Mouse (Mus musculus): Measurements from ENCODE around the gene Zfp362. TPM values are rescaled to one million over a fixed set of nuclear protein-coding genes. Genes with fewer than 3 reads are reported as not detected.

Gene Zfp362
- polyA plus RNA-seq, 1 experiment from 2014 or later: 44.3 TPM

DNA sequence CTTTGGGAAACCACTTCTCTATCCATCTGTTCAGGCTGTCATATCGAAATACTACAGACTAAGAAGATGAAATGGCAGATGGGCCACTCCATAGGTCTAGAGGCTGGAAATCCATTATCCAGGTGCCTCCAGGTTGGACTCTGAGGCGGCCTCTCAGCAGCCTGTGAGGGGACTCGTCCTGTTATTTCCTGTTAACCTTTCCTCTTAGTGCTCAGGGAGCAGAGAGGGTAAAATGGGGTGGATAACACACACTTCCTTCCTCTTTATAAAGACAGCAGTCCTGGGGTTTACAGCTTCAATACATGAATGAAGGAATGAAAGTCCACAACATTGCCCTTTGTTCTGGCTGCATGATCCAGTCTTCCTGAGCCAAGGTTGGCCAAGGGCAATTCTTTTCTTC lies 18.3 kb upstream of the Zfp362 start:
- no peak for ATAC-seq (ENCODE audit: low FRiP score)
- 71% methylated on average over 3 of the region's 3 CpGs for WGBS

DNA sequence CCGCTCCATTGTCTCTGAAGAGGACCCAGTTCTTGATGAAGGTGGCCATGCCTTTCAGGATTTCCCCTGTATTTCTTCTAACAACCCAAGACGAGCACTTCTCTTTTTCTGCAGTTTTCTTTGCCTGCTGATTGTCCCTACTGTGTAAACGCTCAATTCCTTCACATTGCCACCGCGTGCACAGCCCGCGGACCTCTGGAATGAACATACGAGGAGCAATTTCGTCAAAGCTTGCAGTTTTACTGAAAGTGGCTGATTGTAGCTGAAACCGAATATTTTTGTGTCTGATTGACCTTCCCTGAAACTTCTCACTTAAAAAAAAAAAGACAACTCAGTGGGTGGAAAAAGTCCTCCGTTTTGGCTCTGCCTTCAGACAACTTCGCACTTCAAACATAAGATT lies 14.7 kb upstream of the Zfp362 start:
- 65% methylated on average over 12 of the region's 12 CpGs for WGBS

More for the DNA sequence above, 18.3 kb upstream of the Zfp362 start:
- Histone ChIP-seq H3K9ac (no peak overlapping the region), H3K4me1 (no peaks in the 10 kb centered on the region), H3K4me2 (replicated peaks) (no peak overlapping the region), H3K27ac (no peak overlapping the region), H3K4me3 (no peak overlapping the region), H3K9me3 (replicated peaks) (no peaks in the 10 kb centered on the region), H3K36me3 (no peaks in the 10 kb centered on the region), H3K27me3 (no peaks in the 10 kb centered on the region)

DNA sequence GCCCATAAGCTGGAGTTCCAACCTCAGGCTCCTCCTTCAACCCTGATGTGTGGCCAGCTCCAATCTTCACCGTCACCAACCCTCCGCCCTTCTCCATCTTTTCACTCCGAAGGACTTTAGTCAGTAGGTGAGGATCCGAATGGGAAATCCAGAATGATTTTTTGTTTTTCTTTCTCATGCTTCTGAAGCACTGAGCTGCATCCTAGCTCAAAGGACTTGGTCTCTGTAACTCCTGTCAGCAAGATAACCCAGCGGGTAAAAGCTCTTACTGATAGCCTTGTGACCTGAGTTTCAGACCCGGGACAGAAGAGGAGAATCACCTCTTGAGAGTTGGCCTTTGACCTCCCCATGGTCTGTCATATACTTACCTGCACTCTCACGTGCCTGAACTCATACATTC lies 11.2 kb upstream of the Zfp362 start:
- H3K9ac ChIP-seq: no peak overlapping the region
- WGBS: 49% methylated on average over 7 of the region's 7 CpGs
- H3K4me2 ChIP-seq (replicated peaks): no peak overlapping the region
- no peaks in the 10 kb centered on the region for H3K9me3 ChIP-seq (replicated peaks)
- no peaks in the 10 kb centered on the region for H3K27me3 ChIP-seq
- ATAC-seq (ENCODE audit: low FRiP score): no peak
- H3K4me3 ChIP-seq: no peak overlapping the region
- no peaks in the 10 kb centered on the region for H3K36me3 ChIP-seq
- H3K4me1 ChIP-seq: peaks cover 3% of the 10 kb centered on the region
- no peak overlapping the region for H3K27ac ChIP-seq

More for the DNA sequence above, 14.7 kb upstream of the Zfp362 start:
- Histone ChIP-seq H3K4me3 (no peak overlapping the region), H3K27ac (no peak overlapping the region), H3K27me3 (no peaks in the 10 kb centered on the region), H3K9me3 (replicated peaks) (no peaks in the 10 kb centered on the region), H3K36me3 (no peaks in the 10 kb centered on the region), H3K4me1 (no peaks in the 10 kb centered on the region), H3K4me2 (replicated peaks) (no peak overlapping the region), H3K9ac (no peak overlapping the region)
- no peak for ATAC-seq (ENCODE audit: low FRiP score)

DNA sequence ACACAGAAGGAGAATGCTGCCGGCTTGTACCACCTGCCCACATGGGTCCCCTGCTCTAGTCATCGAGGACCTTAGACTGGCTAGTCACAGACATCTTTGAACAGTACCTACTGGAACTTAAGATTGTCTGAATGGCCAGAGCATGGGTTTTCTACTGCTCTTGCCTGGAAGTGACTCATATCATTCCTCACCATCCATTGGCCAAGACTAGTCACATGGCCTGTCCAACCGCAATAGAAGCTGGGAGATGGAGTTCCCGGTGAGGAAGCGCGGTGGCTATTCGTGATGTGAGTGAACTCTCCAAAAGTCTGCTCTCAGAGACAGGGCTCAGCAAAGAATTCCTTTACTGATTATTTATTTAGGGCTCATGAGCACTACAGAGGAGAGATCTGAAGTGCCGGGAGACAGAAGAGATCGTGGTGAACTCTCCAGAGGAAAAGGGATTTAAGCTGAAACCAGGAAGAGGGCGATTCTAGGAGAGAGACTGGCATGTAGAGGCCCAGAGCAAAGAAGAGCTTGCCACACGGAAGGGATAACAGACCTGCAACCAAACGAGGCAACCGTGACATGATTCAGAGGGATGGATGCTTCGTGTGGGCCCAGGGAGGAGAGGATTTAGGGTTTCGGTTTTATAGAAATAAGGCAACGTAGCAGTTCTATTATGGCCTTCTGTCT lies 5.7 kb upstream of the Zfp362 start:
- Histone ChIP-seq H3K4me1 (peaks cover 13% of the 10 kb centered on the region), H3K36me3 (no peaks in the 10 kb centered on the region), H3K27me3 (no peaks in the 10 kb centered on the region), H3K4me3 (peak overlapping the region; percentile 44), H3K9me3 (replicated peaks) (no peaks in the 10 kb centered on the region), H3K27ac (no peak overlapping the region), H3K9ac (peak overlapping the region; percentile 59), H3K4me2 (replicated peaks) (peak overlapping the region; percentile 64)
- WGBS: 15% methylated on average over 16 of the region's 16 CpGs
- peak; percentile 89 for ATAC-seq (ENCODE audit: low FRiP score)

DNA sequence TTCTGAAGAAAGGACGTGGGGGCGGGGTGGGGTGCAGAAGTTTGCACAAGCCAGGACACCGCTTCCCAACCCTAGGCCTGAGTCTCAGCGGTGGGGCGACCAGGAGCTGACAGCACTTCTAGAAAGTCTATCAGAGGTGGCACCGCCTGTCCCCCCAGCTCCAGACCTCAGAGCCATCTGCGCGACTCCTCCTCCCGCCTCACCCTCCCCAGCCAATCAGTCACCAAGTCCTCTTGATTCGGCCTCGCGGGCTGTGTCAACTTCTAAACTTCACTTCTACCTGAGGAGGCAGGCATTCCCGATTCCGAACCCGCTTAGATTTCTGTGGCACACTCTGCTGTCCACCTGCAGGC lies 958 bp upstream of the Zfp362 start:
- peak overlapping the region; percentile 85 for H3K4me3 ChIP-seq
- peaks cover 37% of the 10 kb centered on the region for H3K4me1 ChIP-seq
- H3K4me2 ChIP-seq (replicated peaks): peak overlapping the region; percentile 97
- no peaks in the 10 kb centered on the region; the same call in 1 of the 2 replicates for H3K36me3 ChIP-seq
- H3K27ac ChIP-seq: peak overlapping the region; percentile 98
- under 1% methylated on average over 15 of the region's 15 CpGs for WGBS
- no peaks in the 10 kb centered on the region for H3K9me3 ChIP-seq (replicated peaks)
- peak overlapping the region; percentile 100 for H3K9ac ChIP-seq
- H3K27me3 ChIP-seq: no peaks in the 10 kb centered on the region
- peak; percentile 68 for ATAC-seq (ENCODE audit: low FRiP score)

DNA sequence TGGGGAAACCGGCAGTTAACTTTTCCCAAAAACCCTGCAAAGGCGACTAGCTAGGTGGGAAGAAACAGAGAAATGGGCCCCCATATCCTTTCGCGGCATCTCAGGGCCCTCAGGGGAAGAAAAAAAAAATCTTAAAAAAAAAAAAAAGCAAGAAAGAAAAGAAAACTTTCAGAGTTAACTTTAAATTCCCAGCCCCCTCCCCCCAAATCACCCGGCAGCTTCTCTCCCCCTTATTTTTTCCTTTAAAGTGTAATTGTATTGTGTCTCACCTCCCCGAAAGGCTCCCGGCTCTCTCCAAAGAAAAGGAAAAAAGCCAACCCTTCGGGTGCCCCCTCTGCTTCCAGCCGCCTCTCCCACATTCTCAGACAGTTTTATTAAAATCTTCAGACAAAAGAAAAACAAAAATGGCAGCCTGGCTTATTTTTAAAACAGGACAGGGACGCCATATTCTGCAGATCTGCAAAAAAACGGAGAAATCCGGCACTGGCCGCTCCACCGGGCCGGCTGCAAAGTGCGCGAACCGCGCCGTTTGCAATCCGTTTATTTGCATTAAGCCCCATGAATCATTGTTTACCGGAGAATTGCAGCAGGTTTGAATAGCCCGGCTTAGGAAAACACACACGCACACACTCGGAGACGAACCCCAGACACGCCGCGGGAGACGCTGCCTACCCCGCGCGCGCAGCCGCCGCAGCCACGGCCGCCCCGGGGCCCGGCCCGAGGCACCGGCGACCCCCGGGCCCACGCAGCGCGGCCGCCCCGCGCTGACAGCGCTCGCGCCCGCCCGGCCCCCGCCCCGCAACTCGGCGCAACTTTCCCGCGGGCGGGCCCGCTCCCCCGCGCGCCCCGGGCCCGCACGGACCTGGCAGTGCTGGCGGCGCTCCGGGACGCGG lies 449 bp downstream of the Zfp362 start:
- Histone ChIP-seq H3K27me3 (no peaks in the 10 kb centered on the region), H3K9ac (peak overlapping the region; percentile 100), H3K36me3 (no peaks in the 10 kb centered on the region; the same call in 1 of the 2 replicates), H3K9me3 (replicated peaks) (no peaks in the 10 kb centered on the region), H3K4me2 (replicated peaks) (peak overlapping the region; percentile 97), H3K4me3 (peak overlapping the region; percentile 85), H3K27ac (peak overlapping the region; percentile 98), H3K4me1 (peaks cover 50% of the 10 kb centered on the region)
- ATAC-seq (ENCODE audit: low FRiP score): peak; percentile 15; the same call in 1 of the 2 replicates
- WGBS: 1% methylated on average over 41 of the region's 74 CpGs

DNA sequence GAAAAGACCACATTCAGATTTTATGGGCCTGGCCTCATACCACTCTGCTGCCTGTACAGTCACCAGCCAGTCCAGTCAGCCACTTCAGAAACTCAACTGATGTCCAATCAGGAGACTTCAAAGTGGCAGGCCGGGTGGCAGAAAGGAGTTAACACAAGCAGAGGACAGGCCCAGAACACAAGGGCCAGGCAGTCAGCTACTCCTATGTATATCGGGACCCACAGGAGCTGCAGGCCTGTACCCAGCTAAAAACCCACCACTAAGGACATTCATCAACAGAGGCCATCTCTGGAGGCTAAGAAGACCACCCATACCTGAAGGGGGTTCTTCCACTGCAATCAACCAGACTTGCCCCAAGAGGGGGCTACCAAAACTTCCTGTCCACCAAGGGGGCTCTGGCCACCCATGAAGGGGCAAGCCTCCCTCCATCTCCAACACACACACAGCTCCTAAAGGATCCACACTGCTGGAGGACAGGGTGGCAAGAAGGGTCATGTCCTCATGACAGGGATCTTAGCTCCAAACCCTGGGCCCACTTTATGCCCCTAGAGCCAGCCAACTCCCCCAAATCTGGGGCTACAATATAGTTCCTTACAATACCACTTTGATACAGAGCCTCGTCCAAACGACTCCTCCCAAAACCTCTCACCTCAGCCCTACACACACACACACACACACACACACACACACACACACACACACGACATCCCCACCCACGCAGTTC lies 1.3 kb downstream of the Zfp362 start:
- Histone ChIP-seq H3K27ac (peak overlapping the region; percentile 98; the same call in 1 of the 2 replicates), H3K4me1 (peaks cover 58% of the 10 kb centered on the region), H3K36me3 (no peaks in the 10 kb centered on the region; the same call in 1 of the 2 replicates), H3K4me3 (peak overlapping the region; percentile 85), H3K9ac (peak overlapping the region; percentile 100), H3K4me2 (replicated peaks) (peak overlapping the region; percentile 97), H3K9me3 (replicated peaks) (no peaks in the 10 kb centered on the region), H3K27me3 (no peaks in the 10 kb centered on the region)
- no peak for ATAC-seq (ENCODE audit: low FRiP score)
- WGBS: 4% methylated on average over 6 of the region's 6 CpGs

DNA sequence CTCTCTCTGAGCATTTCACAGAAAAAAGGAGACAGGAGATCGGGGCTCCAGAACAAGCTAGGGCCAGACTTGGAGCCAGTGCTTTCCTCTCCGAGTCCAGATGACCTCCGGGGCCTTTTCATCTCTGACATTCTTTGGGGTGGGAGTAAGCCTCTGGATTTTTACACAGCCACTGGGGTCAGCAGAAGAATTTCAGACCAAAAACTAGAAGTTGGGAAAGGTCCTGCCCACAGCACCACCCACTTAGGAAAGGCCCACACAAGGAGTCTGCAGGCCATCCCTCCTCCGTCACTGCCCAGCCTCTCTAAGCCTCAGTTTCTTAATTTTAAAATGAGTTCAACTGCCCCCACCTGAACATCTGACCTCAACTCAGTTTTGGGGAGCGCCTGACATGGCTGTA lies 2.3 kb downstream of the Zfp362 start:
- H3K36me3 ChIP-seq: no peaks in the 10 kb centered on the region; the same call in 1 of the 2 replicates
- 54% methylated on average over 5 of the region's 5 CpGs for WGBS
- ATAC-seq (ENCODE audit: low FRiP score): no peak
- H3K9ac ChIP-seq: peak overlapping the region; percentile 100
- H3K27ac ChIP-seq: no peak overlapping the region
- H3K4me1 ChIP-seq: peaks cover 68% of the 10 kb centered on the region
- H3K4me2 ChIP-seq (replicated peaks): peak overlapping the region; percentile 97
- H3K27me3 ChIP-seq: no peaks in the 10 kb centered on the region
- H3K4me3 ChIP-seq: peak overlapping the region; percentile 85
- H3K9me3 ChIP-seq (replicated peaks): no peaks in the 10 kb centered on the region

DNA sequence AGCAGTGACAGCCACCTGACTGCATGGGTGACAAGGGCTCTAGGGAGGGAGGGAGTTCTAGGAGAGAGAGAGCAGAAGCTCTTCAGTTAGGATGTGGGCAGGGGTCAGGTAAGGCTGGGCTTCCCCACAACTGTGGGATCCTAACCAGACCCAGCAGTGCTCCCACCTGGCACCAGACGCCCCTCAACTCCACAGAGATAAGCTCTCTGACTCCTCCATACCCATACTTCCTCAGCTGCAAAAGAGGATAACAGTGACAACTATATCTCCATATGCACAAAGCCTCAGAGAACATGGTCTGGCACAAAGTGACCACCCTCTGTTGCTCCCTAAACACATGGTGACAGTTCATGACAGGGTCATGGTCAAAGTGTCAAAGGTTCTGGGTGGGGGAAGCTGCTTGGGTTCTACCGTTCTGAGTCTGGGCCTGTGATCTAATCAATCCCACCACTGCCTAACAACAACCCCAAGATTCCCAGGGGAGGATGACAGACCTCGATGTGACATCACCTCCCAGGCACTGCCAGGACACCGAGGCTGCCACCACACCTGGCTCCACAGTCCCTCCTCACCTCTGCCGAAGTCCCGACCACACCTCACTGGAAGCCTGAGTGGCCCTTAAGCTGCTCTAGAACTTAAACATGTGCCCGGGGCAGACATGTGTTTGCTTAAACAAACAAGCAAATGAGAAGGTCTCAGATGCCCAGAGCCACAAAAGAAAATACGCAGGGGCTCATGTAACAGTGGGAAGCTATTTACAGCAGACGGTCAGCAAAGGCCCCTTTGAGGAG lies 4.0 kb downstream of the Zfp362 start:
- 66% methylated on average over 9 of the region's 9 CpGs for WGBS
- ATAC-seq (ENCODE audit: low FRiP score): no peak
- H3K27me3 ChIP-seq: no peaks in the 10 kb centered on the region
- no peaks in the 10 kb centered on the region; the same call in 1 of the 2 replicates for H3K36me3 ChIP-seq
- no peak overlapping the region for H3K4me2 ChIP-seq (replicated peaks)
- H3K9me3 ChIP-seq (replicated peaks): no peaks in the 10 kb centered on the region
- H3K27ac ChIP-seq: no peak overlapping the region
- H3K4me3 ChIP-seq: no peak overlapping the region
- peaks cover 82% of the 10 kb centered on the region for H3K4me1 ChIP-seq
- H3K9ac ChIP-seq: no peak overlapping the region

DNA sequence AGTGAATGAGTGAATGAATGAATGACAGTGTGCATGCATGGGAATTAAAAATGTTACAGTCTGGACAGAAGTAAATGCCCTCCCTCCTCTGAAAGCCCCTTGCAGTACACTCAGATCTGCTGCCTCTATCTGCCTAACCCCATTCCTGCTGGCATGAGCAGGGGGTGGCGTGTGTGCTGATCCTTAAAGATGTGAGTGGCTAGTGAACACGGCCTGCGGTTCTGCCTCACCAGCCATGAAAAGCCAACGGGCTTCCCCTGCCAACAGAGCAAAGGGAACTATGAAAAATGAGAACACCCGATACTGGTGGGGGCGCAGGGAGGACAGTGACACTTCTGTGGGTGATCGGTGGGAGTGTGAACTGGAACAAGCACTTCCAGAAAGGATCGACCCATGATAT lies 9.1 kb downstream of the Zfp362 start:
- no peak overlapping the region for H3K4me2 ChIP-seq (replicated peaks)
- H3K9me3 ChIP-seq (replicated peaks): no peaks in the 10 kb centered on the region
- peaks cover 65% of the 10 kb centered on the region for H3K4me1 ChIP-seq
- peaks cover 11% of the 10 kb centered on the region for H3K36me3 ChIP-seq
- no peak overlapping the region for H3K4me3 ChIP-seq
- H3K9ac ChIP-seq: no peak overlapping the region
- WGBS: 49% methylated on average over 8 of the region's 8 CpGs
- H3K27me3 ChIP-seq: no peaks in the 10 kb centered on the region
- H3K27ac ChIP-seq: no peak overlapping the region
- ATAC-seq (ENCODE audit: low FRiP score): no peak

DNA sequence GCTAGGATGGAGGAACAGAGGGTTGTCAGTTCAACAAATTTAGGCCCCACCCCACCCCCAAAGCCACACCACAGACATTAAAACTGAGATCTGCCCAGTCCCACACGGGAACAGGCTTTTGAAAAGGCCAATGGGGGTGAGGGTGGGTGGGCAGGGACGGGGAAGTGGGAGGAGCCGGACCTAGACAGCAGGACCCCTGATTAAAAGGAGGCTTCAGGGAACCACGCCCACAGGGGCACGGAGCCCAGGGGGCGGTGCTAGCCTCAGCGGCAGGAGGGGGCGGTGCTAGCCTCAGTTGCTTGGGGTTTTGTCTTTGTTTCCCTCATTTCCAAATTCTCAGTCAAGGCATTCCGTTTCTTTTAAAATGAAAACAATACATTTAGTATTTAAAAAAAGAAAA lies 10.2 kb downstream of the Zfp362 start:
- H3K9ac ChIP-seq: no peak overlapping the region
- peak overlapping the region; percentile 5; the same call in 1 of the 2 replicates for H3K4me2 ChIP-seq (replicated peaks)
- 6% methylated on average over 9 of the region's 9 CpGs for WGBS
- no peaks in the 10 kb centered on the region for H3K27me3 ChIP-seq
- no peaks in the 10 kb centered on the region for H3K9me3 ChIP-seq (replicated peaks)
- H3K4me1 ChIP-seq: peaks cover 62% of the 10 kb centered on the region
- H3K36me3 ChIP-seq: peaks cover 11% of the 10 kb centered on the region
- peak; percentile 64 for ATAC-seq (ENCODE audit: low FRiP score)
- no peak overlapping the region for H3K4me3 ChIP-seq
- H3K27ac ChIP-seq: no peak overlapping the region; the same call in 1 of the 2 replicates
